Mouse (Mus musculus): ENCODE data around the gene C2cd2.

Gene C2cd2

DNA sequence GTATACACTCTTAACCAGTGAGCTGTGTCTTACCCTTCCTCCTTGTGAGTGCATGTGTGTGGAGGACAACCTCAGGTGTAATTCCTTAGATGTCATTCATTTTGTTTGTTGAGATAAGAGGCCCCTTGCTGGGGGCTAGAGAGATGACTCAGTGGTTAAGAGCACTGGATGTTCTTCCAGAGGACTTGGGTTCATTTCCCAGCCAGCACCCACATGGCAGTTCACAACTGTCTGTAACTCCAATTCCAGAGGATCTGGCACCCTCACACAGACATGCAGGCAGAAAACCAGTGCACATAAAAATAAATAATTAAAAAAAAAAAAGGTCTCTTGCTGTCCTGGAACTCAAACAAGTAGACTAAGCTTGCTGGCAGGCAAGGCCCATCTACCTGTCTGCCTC, 20.6 kb downstream of the C2cd2 start:
- no peak for DNase-seq

DNA sequence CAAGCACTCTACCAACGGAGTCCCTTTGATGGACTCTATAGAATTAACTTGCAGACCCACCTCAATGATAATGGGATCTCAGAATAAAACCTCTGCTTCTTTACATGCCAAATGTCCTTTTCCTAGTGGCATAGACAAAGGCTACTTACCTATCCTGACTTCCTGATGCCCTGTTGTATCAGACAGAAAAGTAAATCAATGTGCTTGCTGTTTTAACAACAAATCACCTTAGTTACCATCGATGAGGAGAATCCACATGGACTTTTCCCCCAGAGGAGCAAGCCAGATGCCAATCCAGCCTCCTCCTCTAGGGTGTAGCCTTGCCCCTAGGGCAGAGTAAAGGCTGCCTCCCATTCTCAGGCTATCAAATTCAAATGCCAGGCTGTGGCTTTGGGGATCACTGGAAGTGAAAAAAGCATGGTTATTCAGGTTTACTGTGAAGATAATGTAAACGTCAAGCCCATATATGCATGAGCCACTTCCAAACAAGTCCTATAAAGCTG, 21.9 kb downstream of the C2cd2 start:
- DNase-seq = no peak

DNA sequence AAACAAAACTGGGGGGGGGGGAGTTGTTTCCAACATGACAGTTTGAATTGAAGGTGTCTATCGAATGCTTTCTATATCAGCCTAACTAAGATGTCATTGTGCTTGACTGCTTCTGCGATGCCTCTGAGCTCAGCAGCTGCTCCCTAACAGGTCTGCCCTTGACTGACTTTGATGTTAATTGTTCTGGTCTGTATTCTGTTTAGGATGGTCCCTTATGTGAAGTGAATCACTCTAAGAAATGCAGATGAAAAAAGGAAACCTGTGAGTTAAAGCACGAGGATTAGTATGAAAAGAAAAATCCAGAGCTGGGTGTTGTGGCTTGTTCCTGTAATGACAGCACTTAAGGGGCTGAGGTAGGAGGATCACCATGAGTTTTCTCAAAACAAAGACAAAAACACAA, 26.6 kb downstream of the C2cd2 start:
- DNase-seq = no peak

DNA sequence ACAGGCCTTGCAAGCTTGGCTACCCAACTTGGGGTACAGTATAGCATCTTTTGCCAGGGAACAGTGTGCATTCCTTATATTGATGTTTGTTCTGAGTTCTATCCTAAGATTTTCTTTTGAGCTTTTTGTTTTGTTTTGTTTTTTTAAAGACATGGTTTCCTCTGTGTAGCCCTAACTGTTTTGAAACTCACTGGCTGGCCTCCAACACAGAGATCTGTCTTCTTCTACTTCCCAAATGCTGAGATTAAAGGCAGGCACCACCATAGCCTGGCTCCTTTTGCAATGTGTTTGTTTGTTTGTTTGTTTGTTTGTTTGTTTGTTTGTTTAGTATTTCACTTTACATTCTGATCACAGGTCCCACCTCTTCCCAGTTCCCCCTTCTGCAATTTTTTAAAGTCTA, 32.2 kb downstream of the C2cd2 start:
- DNase-seq = no peak

DNA sequence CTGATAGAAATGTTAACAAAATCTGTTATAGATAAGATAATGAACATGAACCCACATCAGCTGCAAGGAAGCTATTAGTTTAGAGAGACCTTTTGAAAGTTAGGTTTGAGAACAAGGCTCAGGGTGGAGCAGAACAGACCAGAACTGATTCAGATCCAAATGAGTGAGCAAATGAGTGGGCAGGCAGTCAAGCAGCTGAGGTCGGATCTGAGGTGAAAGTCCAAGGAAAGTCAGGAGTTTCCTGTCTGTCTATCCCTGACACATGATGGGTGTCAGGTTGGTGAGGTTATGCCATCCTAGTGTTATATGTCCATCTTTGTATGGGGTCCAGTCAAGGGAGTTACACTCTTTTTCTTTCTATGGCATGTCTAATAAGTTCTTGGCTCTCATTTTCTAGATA, 32.9 kb downstream of the C2cd2 start:
- DNase-seq = no peak

DNA sequence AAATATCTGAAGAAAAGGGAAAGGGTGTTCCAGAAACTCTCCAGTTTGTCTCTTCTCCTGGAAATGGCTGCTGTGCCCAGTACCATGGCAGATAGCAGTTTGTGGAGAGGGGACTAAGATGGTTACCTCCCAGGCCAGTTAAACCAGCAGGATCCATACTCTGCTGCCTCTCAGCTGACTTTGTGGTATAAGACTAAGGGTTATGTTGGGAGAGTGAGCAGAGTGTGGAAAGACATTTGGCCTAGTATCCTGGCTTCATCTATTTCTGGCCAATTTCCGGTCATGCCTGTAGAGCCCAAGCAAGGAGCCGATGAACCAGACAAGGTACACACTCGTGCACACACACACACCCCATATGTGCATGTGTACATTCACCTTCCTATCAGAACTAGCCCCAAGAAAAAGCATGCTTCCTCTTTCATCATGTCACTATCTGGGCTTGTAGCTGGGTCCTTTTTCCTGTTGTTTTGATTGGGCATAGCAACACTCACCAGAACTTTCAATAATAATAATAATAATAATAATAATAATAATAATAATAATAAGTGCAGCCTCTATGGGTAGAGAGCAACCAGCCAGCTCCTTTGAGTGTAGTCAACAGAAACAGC, 35.0 kb downstream of the C2cd2 start:
- no peak for DNase-seq

DNA sequence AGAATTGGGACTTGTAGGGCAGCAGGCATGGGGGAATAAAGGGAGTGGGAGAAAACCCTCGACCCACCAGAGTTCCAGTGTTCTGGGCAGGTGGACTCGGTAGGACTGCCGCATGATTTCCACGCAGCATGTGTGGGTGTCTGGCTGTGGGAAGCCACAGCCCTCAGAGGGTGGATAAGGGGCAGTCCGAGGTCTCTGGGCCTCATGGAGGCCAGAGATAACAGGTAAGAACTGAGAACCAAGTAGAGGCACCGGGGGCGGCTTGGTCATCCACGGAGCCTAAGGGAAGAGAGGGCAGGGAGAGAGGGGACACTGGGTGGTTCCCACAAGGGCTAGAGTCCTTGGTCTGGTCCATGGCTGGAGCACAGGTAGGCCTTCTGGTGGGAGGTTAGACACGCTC, 36.0 kb downstream of the C2cd2 start:
- DNase-seq = no peak

DNA sequence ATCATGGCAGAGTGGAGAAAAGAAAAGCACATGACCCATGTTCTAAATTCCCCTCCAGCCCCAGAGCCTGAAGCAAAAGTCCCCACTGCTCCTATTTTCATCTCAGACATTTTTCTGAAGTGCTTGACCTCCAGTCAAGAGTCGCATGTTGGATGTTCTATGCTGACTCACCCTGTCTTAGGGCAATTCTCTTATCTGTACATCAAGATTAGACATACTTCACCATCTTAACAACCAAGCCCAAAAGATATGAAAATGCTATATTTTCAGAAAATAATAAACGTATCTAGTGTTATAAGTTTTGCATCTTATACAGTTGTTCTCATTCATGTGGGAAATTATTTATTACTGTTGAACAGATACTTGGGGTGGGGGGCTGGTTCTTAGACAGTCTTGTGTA, 36.6 kb downstream of the C2cd2 start:
- DNase-seq = no peak

DNA sequence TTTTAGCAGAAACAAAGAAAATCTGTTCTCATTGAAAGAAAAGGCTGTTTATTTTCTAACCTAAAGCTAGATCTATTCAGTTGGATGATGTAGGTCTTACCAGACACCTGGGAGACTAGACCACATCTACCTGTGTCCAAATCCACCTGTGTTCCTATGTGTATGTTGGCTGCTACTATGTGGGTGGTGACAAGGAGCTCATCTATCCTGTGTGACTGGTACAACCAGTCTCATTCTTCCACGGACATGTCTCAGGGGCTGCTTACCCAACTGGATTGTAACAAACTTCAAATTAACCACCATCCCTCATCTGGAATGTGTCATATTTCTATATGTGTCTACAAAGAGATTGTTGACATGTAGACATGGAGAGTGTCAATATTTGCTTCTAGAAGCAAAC, 38.7 kb downstream of the C2cd2 start:
- DNase-seq = no peak

DNA sequence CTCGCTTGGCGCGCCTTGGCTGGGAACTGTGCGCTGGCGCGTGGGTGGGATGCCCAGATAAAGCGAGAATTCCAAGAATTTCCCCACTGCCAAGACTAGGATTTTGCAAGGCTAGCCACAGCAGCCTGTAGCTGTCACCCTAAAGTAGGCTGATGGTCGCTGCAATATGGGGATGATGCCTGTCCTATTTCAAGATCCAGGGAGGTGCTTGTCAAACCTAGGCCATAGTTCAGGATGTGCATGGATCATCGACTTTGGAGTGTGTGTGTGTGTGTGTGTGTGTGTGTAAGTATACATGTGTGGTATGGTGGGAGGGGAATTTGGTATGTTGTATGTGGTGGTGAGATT, 39.6 kb downstream of the C2cd2 start:
- no peak for DNase-seq

DNA sequence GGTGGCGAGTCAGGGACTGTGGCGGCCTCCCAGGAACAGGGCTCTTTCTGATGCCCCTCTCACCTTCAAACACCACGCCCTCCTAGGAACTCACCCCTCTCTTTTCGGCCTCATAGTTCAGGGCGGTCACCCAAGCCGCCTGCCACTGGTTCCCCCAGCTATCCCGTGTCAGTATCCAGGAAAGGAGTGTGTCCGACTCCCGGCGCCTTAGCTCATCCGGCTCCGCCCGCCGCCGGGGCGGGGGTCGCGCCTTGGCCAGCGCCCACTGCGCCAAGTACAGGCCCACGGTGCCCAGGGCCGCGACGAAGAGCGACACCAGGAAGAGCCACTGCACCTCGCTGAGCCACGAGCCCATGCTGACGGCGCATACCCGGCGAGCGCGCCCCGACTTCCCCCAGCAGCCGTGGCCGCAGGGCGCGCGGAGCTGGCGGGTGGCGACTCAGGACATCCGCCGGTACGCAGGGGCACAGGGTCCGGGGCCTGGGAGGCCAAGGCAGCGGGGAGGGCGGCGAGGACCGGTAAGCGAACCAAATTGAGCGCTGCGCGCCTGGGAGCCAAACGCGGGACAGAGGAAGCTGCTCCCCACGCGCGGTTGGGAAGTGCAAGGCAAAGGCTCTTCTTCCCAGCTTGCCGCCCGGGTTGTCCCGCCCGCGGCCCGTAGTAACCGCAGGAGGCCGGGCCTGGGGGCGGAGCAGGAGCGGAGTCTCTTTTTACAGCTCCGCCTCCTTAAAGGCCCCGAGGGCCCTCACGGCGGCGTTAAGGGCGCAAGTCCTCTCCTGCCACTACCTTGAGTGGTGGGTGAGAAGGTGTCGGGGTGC, 40.2 kb downstream of the C2cd2 start:
- DNase-seq = peak; percentile 76

DNA sequence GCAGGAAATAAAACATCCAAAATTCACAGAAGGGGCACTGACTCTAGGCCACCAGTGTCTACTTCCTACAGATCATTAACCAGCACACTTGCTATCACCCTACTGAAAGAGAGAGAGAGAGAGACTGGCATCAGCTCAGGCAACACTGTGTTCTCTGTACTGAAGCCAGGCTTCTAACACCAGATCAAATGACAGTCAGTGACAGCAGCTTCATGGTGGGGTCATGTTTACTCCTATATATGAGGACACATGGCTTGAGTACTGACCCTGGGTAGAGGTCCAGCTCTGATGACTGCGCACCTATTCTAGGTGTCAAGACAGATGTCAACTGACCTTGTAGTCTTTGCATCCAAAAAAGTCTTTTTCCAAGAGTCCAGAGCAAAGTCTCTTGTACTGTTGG, 41.8 kb downstream of the C2cd2 start:
- no peak for DNase-seq

DNA sequence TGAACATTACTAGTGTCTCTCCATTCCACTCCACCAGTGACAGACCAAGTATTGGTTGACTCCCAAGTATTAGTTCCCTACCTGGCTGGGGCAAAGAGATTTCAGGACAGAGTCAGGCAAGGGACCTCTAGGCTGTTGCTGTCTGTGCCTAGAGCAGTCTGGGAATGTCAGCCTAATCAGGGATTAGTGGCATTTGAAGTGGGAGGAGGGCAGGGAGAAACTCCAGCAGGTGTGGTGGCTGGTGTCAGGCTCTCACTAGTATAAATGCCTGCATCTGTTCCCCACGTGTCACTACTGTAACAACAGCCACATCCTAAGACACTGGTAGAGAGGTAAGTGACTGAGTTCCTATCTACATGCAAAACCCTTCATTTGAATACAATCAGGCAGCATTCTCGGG, 42.6 kb downstream of the C2cd2 start:
- no peak for DNase-seq

DNA sequence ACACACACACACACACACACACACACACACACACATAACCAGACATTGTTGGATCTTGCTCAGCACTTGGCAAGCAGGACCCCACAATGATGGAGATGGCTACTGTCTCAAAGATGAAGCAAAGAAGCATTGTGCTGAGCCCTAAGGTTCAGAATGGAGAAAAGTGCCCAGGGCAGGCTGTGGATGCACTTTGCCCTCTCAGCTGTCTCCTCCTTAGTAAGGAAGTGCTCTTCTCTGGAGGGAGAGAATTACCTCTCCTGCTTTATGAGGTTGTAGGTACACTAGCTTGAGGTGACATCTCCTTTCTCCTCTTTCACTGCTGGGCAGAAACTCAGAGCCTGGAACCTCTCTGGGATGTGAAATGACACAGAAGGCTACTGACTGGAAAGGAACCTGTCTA, 49.5 kb downstream of the C2cd2 start:
- no peak for DNase-seq

DNA sequence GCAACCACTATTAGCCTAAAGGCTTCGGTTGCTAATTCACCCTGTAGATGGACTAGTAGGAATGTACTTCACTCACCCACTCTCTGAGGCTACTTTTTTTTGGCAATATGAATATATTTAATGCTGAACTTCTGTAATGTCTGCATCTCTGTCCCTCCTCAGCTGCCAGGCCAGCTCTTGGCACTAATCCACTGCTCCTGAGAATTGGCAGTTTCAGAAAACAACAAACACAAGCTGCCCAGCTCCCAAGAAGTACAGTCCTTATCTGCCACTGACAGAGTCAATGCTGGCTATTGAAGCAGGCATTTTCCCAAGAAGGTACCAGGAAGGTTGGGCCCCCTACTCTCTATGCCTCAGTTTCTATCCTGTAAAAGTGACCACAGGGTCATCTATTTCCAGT, 53.0 kb downstream of the C2cd2 start:
- DNase-seq = no peak

DNA sequence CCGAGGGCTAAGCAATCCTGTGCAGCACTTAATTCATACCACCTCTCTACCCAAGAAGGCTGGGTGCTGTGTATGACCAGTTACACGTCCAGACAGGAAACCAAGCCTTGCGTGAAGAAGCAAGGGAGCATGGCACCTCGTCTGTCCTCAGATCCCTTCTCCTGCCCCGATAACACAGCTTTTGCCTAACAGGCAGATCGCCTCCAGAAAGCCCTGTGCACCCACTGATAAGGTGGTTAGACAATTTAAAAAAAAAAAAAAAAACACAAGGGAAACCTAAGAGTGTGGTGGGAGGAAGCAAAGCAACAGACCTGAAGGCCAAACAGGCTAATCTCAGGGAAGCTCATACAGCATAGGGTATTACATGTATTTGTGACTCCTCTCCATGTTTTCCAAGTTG, 54.9 kb downstream of the C2cd2 start:
- no peak for DNase-seq

DNA sequence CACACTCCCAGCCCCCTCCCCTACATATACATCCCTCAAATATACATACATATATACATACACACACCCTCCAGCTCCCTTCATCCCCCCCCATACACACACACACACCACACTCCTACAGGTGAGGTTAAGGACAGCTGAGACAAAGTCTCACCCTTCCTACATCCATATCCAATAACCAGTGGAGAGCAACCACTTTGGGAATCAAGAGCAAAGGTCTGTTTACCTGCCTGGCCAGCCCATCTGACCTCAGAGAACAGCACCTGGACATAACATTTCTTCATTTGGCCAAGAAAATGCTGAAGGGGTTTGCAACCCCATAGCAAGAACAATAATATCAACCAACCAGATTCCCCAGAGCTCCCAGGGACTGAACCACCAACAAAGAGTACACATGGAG, 56.1 kb downstream of the C2cd2 start:
- DNase-seq = no peak

DNA sequence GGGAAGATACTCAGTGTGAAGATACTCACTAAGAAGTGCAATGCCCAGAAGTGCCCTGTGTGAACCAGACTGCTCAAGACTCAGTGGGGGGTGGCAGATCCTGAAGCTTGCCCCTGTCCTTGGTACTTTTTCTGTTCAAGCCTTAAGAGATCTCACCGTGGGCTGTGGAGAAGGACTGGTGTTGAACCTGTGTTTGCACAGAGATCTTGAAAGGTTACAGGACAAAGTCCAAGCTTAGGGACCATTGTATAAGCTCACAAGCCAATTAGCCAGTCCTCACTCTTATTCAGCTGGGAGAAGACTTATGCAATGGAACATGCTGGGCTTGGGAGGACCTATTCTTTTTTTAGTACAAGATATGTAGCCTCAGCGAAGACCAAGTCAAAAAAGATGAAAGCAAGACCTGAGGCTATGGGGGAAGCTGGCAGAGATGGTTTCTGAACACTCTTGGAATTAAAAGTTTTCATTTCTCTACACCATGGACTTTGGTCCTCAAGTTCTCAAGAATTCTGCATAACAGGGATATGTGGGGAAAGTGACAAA, 56.9 kb downstream of the C2cd2 start:
- DNase-seq = no peak

DNA sequence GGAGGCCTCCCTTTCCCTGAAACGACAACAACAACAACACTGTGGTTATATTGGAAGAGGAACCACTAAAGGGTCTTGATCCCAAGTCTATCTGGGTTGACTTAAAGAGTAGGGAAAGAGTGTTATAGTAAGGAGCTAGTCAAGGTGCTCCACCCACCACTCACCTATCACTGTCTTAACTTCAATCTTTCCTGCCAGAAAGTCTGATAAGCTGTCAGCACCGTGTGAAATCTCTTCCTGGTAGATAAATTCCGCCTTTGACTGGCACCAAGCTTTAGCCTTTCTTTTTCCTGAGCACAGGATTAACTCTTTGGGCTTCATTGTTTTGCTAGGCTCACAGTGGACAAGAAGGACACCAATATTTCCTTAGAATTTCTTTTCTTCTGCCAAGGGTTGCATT, 58.4 kb downstream of the C2cd2 start:
- DNase-seq = no peak

DNA sequence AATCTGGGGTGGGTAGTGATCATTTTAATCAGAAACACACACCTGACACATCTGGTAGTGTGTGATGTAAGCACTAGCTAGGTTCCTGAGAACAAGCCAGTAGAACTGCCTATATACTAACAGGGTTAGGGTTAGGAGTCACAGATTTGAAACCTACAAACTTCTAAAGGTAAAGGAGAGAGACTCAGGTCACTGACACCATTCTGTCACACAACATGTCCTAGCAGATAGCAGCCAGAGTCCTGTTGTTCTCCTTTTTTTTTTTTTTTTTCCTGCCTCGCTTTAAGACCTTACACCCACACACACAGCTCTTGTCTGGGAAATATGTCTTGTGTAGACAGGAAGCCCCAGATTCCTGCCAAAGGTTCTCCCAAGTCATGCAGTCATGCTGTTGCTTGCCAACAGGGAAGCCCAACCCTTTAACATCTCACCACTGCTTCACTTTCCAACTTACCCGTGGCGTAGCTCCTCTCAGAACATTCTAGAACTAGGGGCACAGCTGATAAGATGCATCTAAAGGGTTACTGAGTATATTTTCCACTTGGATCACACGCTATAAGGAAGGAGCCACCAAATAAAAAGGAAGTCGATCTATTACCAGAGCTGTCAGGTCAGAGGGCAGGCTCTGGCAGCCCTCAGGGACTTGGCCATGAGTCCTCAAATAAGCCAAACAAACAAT, 64.9 kb downstream of the C2cd2 start:
- no peak for DNase-seq

DNA sequence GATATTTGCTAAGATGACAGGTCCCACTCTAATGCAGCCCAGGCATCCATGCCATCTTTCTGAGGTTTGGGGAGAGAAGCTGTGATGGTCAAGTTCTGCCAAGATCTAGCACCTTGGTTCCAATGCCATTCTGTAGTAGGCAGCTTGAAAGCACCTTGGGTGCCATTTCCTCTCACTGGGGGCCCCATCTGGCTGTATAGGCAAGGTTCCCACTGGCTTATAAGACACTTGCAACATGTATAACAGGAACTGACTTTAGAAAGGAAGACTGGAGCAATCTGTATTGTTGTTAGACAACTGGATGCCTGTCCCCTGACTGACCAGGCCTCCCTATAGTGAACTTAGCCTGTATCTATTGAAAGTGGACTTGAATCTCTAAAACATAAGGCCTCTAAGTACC, 74.6 kb downstream of the C2cd2 start:
- DNase-seq = no peak

DNA sequence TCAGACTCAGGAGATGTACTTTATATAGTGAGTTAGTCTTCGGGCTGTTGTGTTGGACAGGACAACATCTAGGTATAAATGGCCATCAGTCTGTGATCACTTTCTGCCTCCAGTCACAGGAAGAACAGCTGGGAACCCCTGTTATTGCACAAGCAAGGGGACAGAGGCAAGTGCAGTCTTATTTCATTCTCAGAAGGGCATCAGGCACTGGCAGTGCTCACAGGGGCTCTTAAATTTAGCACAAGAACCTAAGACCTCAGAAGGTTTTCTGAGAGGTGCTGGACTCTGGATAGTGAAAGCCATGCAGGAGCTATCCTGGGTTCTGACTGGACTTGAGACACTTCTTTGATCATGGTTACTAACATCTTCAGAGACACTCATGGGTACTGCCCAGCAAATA, 78.7 kb downstream of the C2cd2 start:
- no peak for DNase-seq

DNA sequence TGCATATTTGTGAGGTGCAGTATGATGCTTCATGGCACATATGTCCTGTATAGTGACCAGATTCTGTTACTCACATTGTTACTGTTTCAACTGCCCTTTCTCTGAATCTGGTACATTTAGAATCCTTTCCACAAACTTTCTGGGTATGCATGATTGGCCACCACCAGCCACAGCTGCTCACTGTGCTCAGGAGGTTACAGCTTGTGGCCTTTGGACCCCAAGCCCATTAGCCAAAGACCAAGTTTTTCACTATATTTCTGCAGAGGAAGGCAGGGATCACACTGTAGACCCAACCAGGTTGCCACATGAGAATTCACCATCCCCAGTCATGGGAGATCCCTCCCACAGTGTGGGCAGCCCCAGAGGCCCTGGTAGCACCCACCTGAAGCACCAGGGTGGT, 79.5 kb downstream of the C2cd2 start:
- no peak for DNase-seq

DNA sequence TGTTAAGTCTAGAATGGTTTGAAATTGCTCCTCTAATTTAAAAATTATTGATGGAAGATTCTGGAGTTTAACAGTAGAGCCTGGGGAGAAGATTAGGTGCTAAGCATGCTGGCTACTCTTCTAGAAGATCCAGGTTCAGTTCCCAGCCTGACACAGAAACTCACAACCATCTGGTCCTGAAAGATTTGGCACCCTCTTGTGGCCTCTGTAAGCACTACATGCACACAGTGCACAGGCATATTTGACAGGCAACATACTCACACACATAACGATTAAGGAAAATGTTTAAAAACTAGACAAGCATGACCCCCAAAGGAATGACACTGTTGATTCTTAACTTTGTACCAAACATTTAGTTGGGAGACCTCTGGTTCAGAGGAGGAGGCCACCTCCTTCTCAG, 83.3 kb downstream of the C2cd2 start:
- DNase-seq = peak; percentile 84

Measured in thymus, postnatal 4 days (tissue).